Mouse (Mus musculus): ENCODE measurements at regions not wholly inside any gene's neighbourhood (a gene's known extent, or its start where the extent isn't known, plus 50 kb on each side); places are given as distances from the start of the nearest gene placed in this dataset.

- peaks cover 15% of the 10 kb centered on the region for H3K4me1 ChIP-seq (ENCODE audit: control insufficient read depth, insufficient read depth, low read length)
- H3K4me3 ChIP-seq (replicated peaks; ENCODE audit: extremely low read depth, low read depth, low read length) = no peak overlapping the region
- no peak for TF ChIP-seq CTCF (IDR thresholded peaks at IDR 0.05; ENCODE audit: insufficient read depth, low read length)
- TF ChIP-seq POLR2A (IDR thresholded peaks at IDR 0.05; ENCODE audit: borderline replicate concordance, extremely low read depth, low read depth, low read length) = no peak
- DNase-seq = no peak
- 22% methylated on average over 5 of the region's 5 CpGs for WGBS
Observed at GRCm38 (mm10) chr12:70712322-70713024, 112.8 kb upstream of the Frmd6 start.

GRCm38 (mm10) chr12:70713499-70714280 is 111.6 kb upstream of the Frmd6 start:
- no peak overlapping the region for H3K4me3 ChIP-seq (replicated peaks; ENCODE audit: extremely low read depth, low read depth, low read length)
- 32% methylated on average over 18 of the region's 18 CpGs for WGBS
- DNase-seq = no peak

GRCm38 (mm10) chr12:70714281-70714679 is 111.0 kb upstream of the Frmd6 start:
- H3K4me1 ChIP-seq (ENCODE audit: control insufficient read depth, insufficient read depth, low read length) = peaks cover 14% of the 10 kb centered on the region
- no peak overlapping the region for H3K4me3 ChIP-seq (replicated peaks; ENCODE audit: extremely low read depth, low read depth, low read length)
- no peak for TF ChIP-seq CTCF (IDR thresholded peaks at IDR 0.05; ENCODE audit: insufficient read depth, low read length)
- no peak for TF ChIP-seq POLR2A (IDR thresholded peaks at IDR 0.05; ENCODE audit: borderline replicate concordance, extremely low read depth, low read depth, low read length)
- 70% methylated on average over 11 of the region's 11 CpGs for WGBS
- no peak for DNase-seq

More at GRCm38 (mm10) chr12:70713499-70714280, 111.6 kb upstream of the Frmd6 start:
- TF ChIP-seq CTCF (IDR thresholded peaks at IDR 0.05; ENCODE audit: insufficient read depth, low read length) (no peak), POLR2A (IDR thresholded peaks at IDR 0.05; ENCODE audit: borderline replicate concordance, extremely low read depth, low read depth, low read length) (no peak)
- peaks cover 11% of the 10 kb centered on the region for H3K4me1 ChIP-seq (ENCODE audit: control insufficient read depth, insufficient read depth, low read length)

- 98% methylated on average over 2 of the region's 2 CpGs for WGBS
- TF ChIP-seq CTCF (IDR thresholded peaks at IDR 0.05; ENCODE audit: insufficient read depth, low read length) = no peak
- TF ChIP-seq POLR2A (IDR thresholded peaks at IDR 0.05; ENCODE audit: borderline replicate concordance, extremely low read depth, low read depth, low read length) = no peak
Observed at GRCm38 (mm10) chr12:70715836-70716235, 109.5 kb upstream of the Frmd6 start.

GRCm38 (mm10) chr12:70718602-70719001 is 106.7 kb upstream of the Frmd6 start:
- TF ChIP-seq CTCF (IDR thresholded peaks at IDR 0.05; ENCODE audit: insufficient read depth, low read length) (no peak), POLR2A (IDR thresholded peaks at IDR 0.05; ENCODE audit: borderline replicate concordance, extremely low read depth, low read depth, low read length) (no peak)
- peaks cover 9% of the 10 kb centered on the region for H3K4me1 ChIP-seq (ENCODE audit: control insufficient read depth, insufficient read depth, low read length)
- DNase-seq = no peak
- H3K4me3 ChIP-seq (replicated peaks; ENCODE audit: extremely low read depth, low read depth, low read length) = no peak overlapping the region
- WGBS = 20% methylated on average over 1 of the region's 1 CpGs

More at GRCm38 (mm10) chr12:70715836-70716235, 109.5 kb upstream of the Frmd6 start:
- Histone ChIP-seq H3K4me1 (ENCODE audit: control insufficient read depth, insufficient read depth, low read length) (peaks cover 20% of the 10 kb centered on the region), H3K4me3 (replicated peaks; ENCODE audit: extremely low read depth, low read depth, low read length) (no peak overlapping the region)
- DNase-seq = no peak

GRCm38 (mm10) chr12:70719255-70719654 is 106.1 kb upstream of the Frmd6 start:
- WGBS = 20% methylated on average over 4 of the region's 4 CpGs
- no peak for DNase-seq
- H3K4me1 ChIP-seq (ENCODE audit: control insufficient read depth, insufficient read depth, low read length) = peaks cover 9% of the 10 kb centered on the region
- H3K4me3 ChIP-seq (replicated peaks; ENCODE audit: extremely low read depth, low read depth, low read length) = no peak overlapping the region
- TF ChIP-seq CTCF (IDR thresholded peaks at IDR 0.05; ENCODE audit: insufficient read depth, low read length) (no peak), POLR2A (IDR thresholded peaks at IDR 0.05; ENCODE audit: borderline replicate concordance, extremely low read depth, low read depth, low read length) (no peak)

GRCm38 (mm10) chr12:70720178-70720894 is 105.0 kb upstream of the Frmd6 start:
- WGBS = 46% methylated on average over 12 of the region's 12 CpGs
- TF ChIP-seq CTCF (IDR thresholded peaks at IDR 0.05; ENCODE audit: insufficient read depth, low read length) (no peak), POLR2A (IDR thresholded peaks at IDR 0.05; ENCODE audit: borderline replicate concordance, extremely low read depth, low read depth, low read length) (no peak)
- Histone ChIP-seq H3K4me3 (replicated peaks; ENCODE audit: extremely low read depth, low read depth, low read length) (no peak overlapping the region), H3K4me1 (ENCODE audit: control insufficient read depth, insufficient read depth, low read length) (peaks cover 9% of the 10 kb centered on the region)
- no peak for DNase-seq

- Histone ChIP-seq H3K4me1 (ENCODE audit: control insufficient read depth, insufficient read depth, low read length) (peaks cover 10% of the 10 kb centered on the region), H3K4me3 (replicated peaks; ENCODE audit: extremely low read depth, low read depth, low read length) (no peak overlapping the region)
- TF ChIP-seq POLR2A (IDR thresholded peaks at IDR 0.05; ENCODE audit: borderline replicate concordance, extremely low read depth, low read depth, low read length) = no peak
- TF ChIP-seq CTCF (IDR thresholded peaks at IDR 0.05; ENCODE audit: insufficient read depth, low read length) = no peak
- DNase-seq = no peak
- 89% methylated on average over 1 of the region's 1 CpGs for WGBS
Observed at GRCm38 (mm10) chr12:70725326-70725725, 100.0 kb upstream of the Frmd6 start.

- TF ChIP-seq POLR2A (IDR thresholded peaks at IDR 0.05; ENCODE audit: borderline replicate concordance, extremely low read depth, low read depth, low read length) = no peak
- DNase-seq = no peak
- WGBS = 71% methylated on average over 10 of the region's 10 CpGs
Observed at GRCm38 (mm10) chr12:70727496-70728259, 97.6 kb upstream of the Frmd6 start.

More at GRCm38 (mm10) chr12:70727496-70728259, 97.6 kb upstream of the Frmd6 start:
- Histone ChIP-seq H3K4me1 (ENCODE audit: control insufficient read depth, insufficient read depth, low read length) (peaks cover 11% of the 10 kb centered on the region), H3K4me3 (replicated peaks; ENCODE audit: extremely low read depth, low read depth, low read length) (no peak overlapping the region)
